Mouse (Mus musculus): ENCODE results near the gene Helt. TPM values are rescaled to one million over a fixed set of nuclear protein-coding genes. Genes with fewer than 3 reads are reported as not detected.
"Not testable (repeated sequence)": the region's sequence is repeated elsewhere in the genome, so short reads cannot be mapped to it uniquely, and the experiment has no call there.

Helt gene
- total RNA-seq, 2 experiments from 2014 or later: not detected

DNA sequence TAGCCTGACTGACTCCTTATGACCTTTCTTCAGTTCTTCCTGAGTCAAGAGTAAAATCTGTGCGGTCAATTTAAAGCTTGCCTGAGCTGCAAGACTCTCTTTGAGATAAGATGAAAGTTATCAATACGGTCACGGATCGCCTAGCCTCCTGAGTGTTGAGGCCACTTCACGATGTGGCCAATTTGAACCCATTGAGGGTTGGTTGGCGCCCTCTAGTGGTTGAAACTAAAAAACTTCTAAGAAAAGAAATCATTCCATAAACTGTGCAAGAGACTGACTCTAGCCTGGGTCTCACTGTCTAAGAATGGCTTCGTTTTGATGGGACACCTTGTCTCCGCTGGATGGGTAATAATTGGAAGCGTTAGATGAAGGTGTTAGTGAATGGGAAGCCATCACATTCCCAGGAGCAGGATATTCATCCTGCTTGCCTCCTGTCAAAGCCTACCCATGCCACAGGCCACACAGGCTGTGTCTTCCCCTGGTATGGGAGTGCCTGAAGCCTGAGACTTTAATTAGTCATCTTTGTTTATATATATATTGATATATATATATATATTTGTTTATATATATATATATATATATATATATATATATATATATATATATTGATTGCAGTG is 11.4 kb upstream of the Helt start:
- peak in 1 of 2 experiments; percentile 22 for DNase-seq (ENCODE audit: extremely low spot score in 1 of 2, low spot score in 2 of 2)
- intact Hi-C loops (cut with DNase I): loop anchor here (5.0 kb wide), 1 partner anchor 64 kb away; no protein-coding TSS in a partner anchor

DNA sequence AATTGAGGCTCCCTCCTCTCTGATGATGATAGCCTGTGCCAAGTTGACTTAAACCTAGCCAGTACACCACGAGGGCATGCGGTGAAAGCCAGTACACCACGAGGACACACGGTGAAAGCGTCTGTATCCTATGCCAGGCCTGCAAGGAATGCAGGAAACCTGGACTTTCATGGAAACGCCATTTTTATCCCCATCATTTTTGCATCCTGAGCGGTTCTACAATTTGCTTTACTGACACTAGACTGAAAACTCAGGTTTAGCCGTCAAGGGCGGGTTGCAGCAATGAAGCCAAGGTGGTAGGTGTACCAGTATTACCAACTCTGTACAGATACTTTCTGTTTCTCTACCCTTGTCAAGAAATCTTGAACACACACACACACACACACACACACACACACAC is 7.7 kb upstream of the Helt start:
- no peak for DNase-seq (ENCODE audit: extremely low spot score in 1 of 2, low spot score in 2 of 2)
- intact Hi-C loops (cut with DNase I): no loop called here

DNA sequence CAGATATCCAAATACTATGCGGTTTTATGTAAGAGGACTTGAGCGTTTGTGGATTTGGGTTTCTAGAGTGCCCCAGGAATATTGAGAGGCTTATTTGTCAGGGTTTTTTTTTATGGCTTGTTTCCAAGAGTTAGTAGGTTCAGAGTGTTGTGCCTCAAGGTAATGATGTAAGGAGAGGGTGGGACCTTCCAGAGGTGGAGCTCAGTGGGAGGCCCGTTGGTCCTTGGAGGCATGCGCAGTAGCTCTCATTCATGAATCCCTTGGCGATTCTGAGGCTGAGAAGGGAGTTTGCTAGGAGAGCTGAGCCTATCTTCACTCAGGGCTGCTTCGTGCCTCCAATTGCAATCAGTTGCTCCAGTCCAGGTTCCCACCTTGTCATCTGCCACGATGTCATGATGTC is 4.4 kb upstream of the Helt start:
- no peak for DNase-seq (ENCODE audit: extremely low spot score in 1 of 2, low spot score in 2 of 2)
- intact Hi-C loops (cut with DNase I): no loop called here

DNA sequence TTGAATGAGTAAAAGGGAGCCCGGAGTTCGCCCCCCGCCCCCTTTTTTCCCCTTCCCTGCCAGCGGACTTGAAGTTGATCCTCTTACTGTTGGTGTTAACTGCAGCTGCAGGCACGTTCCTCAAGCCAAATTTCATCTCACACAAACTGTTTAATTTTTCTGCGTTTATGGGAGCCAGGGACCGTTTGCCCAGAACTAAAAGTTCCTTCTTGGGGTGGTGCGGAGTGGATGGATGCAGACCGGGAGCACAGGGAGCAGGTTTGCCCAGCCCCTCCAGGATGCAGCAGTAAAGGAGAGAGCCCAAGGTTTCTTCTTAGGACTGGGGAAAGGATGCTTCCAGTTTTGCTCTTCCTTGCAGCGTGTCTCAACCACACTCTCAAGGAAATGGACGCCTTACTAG is 2.1 kb upstream of the Helt start:
- intact Hi-C loops (cut with DNase I): no loop called here
- no peak for DNase-seq (ENCODE audit: extremely low spot score in 1 of 2, low spot score in 2 of 2)

- intact Hi-C loops (cut with DNase I): no loop called here
- DNase-seq (ENCODE audit: extremely low spot score in 1 of 2, low spot score in 2 of 2): no peak
Observed at GRCm38 (mm10) chr8:46295951-46296350, 1.5 kb upstream of the Helt start.

DNA sequence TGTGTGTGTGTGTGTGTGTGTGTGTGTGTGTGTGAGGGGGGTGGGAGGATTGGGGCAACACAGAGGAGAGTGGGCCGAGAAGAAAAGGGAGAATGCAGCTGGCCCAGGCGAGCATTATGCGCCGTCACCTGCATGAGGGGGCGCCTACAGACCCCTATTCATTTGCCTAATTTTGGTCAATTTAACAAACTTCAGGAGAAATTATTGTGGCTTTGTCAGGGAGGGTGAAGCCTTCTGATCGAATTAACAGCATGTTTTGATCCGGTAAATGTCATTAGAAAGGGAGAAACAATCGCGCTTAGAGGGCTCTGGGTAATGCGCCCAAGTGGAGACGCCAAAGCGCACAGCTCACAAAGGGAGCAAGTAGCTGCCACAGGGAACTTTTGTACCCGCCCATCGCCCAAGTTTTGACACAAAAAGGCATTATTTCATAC is 647 bp upstream of the Helt start:
- intact Hi-C loops (cut with DNase I): no loop called here

DNA sequence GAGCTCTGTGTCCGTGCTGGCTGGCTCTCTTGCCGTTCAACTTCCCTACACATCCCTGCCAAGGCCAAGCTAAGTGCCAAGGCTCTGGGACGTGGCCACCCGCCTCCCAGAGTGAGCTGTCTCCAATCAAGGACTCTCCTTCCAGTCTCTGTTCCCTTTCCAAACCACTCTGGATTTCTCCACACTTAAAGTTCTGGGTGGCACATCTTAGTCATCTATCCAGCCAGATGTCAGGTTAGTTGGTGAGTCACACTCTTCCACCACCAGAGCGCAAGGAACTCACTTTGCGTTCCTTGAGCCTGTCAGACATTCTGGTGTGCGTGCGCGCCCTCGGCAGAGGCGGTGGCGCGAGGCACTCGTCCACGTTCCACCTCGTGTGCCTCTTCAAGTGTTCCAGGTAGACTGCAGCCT is 725 bp downstream of the Helt start:
- no peak for DNase-seq (ENCODE audit: extremely low spot score in 1 of 2, low spot score in 2 of 2)
- intact Hi-C loops (cut with DNase I): no loop called here

More for the DNA sequence above, 647 bp upstream of the Helt start:
- no peak for DNase-seq (ENCODE audit: extremely low spot score in 1 of 2, low spot score in 2 of 2)

DNA sequence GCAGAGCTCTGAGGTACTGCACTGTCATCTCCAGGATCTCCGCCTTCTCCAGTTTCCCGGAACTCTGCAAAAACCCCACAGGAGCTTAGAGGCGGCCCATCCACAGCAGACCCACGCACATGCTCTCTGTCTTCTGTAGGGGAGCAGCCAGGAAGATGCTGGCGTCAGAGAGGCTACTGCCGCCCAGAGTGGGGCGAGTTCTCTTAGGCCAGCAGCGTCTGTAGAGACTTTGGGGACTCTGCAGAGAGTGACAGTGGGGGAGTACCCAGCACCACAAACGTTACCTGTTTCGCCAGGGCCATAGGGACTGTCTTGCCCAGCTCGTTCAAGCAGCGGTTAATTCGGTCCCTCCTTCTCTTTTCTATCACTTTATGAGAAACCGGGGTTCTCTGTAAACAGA is 1.3 kb downstream of the Helt start:
- intact Hi-C loops (cut with DNase I): no loop called here
- DNase-seq (ENCODE audit: extremely low spot score in 1 of 2, low spot score in 2 of 2): no peak

DNA sequence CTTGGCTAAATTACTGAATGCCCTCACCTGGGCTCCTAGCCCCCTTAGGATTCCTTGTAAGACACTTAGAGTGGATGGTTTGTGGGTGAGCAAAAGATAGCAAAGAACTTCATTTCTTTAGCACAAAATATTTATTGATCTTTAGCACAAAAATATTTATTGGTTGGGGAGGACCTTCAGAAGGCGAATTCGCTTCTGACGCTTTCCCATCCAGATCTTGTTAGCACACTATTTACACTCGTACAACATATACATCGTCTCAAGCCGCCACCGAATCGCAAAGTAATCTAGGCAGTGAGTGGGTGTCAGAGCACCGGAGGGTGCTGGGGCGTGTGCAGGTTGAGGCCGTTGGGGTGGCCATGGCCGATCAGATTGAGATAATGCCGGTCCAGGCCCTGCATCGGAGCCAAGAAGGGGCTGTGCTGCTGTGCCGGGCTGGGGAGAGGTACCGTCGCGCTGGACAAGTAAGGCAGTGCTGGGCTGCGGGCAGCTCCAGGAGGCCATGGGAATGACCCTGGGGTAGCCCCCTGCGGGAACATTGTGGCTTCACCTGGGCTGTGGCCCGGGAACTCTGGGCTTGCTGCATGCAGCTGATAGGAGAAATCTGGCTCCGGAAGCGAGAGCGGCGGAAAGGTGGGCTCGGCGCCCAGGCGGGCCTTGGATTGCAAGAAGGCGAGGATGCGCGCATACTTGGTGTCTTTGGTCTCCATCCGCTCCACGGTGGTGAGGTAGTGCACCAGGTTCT is 2.4 kb downstream of the Helt start:
- peak in 1 of 2 experiments; percentile 13 for DNase-seq (ENCODE audit: extremely low spot score in 1 of 2, low spot score in 2 of 2)
- intact Hi-C loops (cut with DNase I): no loop called here

DNA sequence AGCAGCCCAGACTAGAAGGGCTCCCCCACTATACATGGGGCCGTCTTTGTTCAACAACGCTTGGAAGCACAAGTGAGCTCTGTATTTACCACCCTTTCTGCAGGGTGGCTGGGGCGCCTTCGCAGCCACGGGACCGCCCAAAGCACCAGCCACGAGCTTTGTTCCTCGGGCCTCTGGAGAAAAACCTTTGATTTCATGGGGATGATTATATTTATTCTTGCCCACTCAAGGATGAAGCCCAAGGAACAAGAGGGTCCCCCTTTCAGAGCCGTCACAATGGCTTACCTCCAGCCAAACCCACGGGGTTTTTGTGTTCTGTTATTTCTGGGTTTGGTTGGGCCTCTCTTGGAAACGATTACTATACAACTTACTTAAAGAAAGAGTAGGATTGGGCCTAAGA is 5.2 kb downstream of the Helt start:
- intact Hi-C loops (cut with DNase I): no loop called here

GRCm38 (mm10) chr8:46288021-46288420 is 6.5 kb downstream of the Helt start:
- intact Hi-C loops (cut with DNase I): no loop called here
- DNase-seq (ENCODE audit: extremely low spot score in 1 of 2, low spot score in 2 of 2): no peak

More for the DNA sequence above, 5.2 kb downstream of the Helt start:
- DNase-seq (ENCODE audit: extremely low spot score in 1 of 2, low spot score in 2 of 2): no peak

GRCm38 (mm10) chr8:46285980-46286379 is 8.5 kb downstream of the Helt start:
- intact Hi-C loops (cut with DNase I): no loop called here
- no peak for DNase-seq (ENCODE audit: extremely low spot score in 1 of 2, low spot score in 2 of 2)

- intact Hi-C loops (cut with DNase I): loop anchor here (1.0 kb wide), 1 partner anchor 39 kb away; no protein-coding TSS in a partner anchor
Observed at GRCm38 (mm10) chr8:46281536-46281935, 12.9 kb downstream of the Helt start.

DNA sequence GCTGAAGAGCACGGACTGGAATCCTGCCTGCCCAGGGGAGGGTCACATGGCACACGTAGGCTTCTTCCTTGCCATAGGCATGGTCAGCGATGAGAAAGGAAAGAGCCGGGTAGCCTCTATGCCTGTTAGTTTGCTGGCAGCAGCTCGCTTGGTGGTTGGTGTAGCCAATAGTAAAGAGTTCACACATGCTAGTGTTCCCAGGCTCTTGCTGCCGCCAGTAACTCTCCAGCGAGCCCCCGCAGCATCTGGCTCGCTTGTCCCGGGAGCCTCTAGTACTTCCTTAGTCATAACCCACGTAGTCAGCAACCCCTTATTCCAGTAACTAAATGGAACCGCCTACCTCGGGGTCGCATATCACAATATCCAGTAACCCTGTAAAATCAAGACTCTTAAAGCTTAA is 17.5 kb downstream of the Helt start:
- intact Hi-C loops (cut with DNase I): no loop called here
- no peak for DNase-seq (ENCODE audit: extremely low spot score in 1 of 2, low spot score in 2 of 2)

More at GRCm38 (mm10) chr8:46281536-46281935, 12.9 kb downstream of the Helt start:
- peak; percentile 34 to 78 for DNase-seq (ENCODE audit: extremely low spot score in 1 of 2, low spot score in 2 of 2)

GRCm38 (mm10) chr8:46270741-46271140 is 23.7 kb downstream of the Helt start:
- peak in 1 of 2 experiments; percentile 51 for DNase-seq (ENCODE audit: extremely low spot score in 1 of 2, low spot score in 2 of 2)
- intact Hi-C loops (cut with DNase I): no loop called here

DNA sequence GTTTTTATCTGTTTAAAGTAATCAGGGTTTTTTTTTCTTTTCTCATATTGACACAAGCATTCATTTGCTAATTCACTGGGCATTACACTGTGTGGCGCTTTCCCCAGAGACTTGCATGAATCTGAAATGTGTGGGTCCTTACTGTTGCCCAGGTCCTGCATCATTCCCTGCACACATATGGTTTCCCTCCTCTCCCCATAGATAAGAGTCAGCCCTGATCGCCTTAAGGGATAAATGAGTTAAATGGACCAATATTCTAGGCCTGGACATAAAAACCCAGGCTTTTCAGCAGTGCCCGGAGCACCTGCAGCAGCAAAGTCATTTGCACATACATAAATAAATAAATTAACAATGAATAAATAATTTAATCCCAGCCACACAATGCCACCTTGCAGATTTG is 24.3 kb downstream of the Helt start:
- DNase-seq (ENCODE audit: extremely low spot score in 1 of 2, low spot score in 2 of 2): no peak

DNA sequence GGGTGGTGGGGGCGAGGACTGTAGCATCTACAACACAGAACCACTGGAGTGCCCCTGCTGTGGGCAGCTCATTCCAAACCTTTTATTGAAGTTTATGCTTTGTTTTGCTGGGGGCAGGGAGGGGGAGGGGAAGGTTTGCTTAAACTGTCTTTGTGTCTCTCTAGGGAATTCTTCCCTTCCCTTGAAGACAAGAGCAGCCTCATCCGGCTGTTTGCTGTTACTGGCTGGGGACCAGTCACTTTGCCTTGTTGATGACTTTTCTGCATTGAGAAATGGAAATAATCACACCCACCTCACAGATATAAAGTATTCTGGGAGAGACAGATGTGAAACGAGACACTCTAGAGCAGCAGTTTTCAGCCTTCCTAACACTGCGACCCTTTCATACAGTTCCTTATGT is 27.7 kb downstream of the Helt start:
- intact Hi-C loops (cut with DNase I): no loop called here
- DNase-seq (ENCODE audit: extremely low spot score in 1 of 2, low spot score in 2 of 2): no peak

More for the DNA sequence above, 24.3 kb downstream of the Helt start:
- intact Hi-C loops (cut with DNase I): no loop called here

DNA sequence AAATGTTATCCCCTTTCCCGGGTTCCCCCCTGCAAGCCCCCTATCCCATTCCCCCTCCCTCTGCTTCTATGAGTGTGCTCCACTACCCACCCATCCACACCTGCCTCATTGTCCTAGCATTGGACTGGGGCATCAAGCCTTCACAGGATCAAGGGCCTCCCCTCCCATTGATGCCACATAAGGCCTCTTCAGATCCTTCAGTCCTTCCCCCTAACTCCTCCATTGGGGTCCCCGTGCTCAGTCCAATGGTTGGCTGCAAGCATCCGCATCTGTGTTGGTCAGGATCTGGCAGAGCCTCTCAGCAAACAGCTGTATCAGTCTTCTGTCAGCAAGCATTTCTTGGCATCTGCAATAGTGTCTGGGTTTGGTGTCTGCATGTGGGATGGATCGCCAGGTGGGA is 30.3 kb downstream of the Helt start:
- DNase-seq (ENCODE audit: extremely low spot score in 1 of 2, low spot score in 2 of 2); intact Hi-C loops (cut with DNase I): not testable (repeated sequence)

- intact Hi-C loops (cut with DNase I): no loop called here
- DNase-seq (ENCODE audit: extremely low spot score in 1 of 2, low spot score in 2 of 2): no peak
Observed at GRCm38 (mm10) chr8:46257921-46258682, 36.4 kb downstream of the Helt start.

DNA sequence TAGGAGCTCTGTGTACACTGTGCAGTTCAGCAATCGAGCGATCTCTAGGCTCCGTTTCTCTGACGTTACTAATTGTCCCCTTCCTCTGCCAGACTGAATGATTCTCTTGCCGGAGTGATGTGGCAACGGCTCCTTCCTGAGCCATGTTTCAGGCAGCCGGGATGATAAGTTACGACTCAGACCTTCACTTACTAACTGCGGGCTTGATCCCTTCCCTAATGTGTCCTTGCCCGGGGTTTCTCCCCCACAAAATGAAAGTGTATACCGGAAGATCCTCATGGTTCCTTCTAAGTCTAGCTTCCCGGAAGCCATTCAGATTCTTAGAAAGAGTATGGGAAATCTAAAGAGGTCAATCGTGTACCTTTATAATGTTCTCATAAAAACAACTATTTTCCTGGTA is 42.0 kb downstream of the Helt start:
- no peak for DNase-seq (ENCODE audit: extremely low spot score in 1 of 2, low spot score in 2 of 2)
- intact Hi-C loops (cut with DNase I): no loop called here
